Comparison of ENCODE assay signal across 8 mouse cellular contexts in the genomic region with DNA sequence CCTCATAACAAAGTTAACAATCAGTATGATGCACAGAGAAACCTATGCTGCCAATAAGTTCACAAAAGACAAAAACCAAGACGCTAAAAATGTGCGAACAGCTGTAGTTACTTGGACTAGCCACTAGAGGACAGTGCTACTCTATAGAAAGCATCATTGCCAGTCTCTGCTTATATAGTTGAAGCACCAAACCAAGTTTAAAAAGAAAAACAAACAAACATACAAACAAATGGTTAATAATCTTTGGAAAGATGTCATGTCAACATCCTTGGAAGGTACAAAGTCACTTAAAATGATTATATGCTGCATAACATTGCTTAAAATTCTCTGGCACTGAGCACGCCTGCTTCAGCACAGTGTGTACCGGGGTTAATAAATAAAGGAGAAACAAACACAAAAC. TPM values are rescaled to one million over a fixed set of nuclear protein-coding genes. Genes with fewer than 3 reads are reported as not detected.
DNase-seq lines count a peak whose midpoint lies in the region; TF ChIP-seq lines count a peak whose summit lies in the region.

No protein-coding gene starts in this region.

- H3K27me3 ChIP-seq in ES-Bruce4 (ENCODE audit: control insufficient read depth, insufficient read depth, low read length, poor library complexity, severe bottlenecking) = peaks cover 6% of the 10 kb centered on the region; the same call in 1 of the 2 replicates

- no peaks in the 10 kb centered on the region for H3K36me3 ChIP-seq in ES-Bruce4 (ENCODE audit: control insufficient read depth, insufficient read depth, low read length, poor library complexity, severe bottlenecking)

- H3K9ac ChIP-seq in ES-Bruce4 (ENCODE audit: low read depth, poor library complexity, severe bottlenecking) = no peak overlapping the region

- no peaks in the 10 kb centered on the region for H3K9me3 ChIP-seq in ES-Bruce4 (replicated peaks; ENCODE audit: control insufficient read depth, insufficient read depth, low read length, poor library complexity, severe bottlenecking)

- TF ChIP-seq EP300 in ES-Bruce4 (IDR thresholded peaks at IDR 0.05; ENCODE audit: insufficient read depth, low read depth, low read length) = no peak

- H3K4me3 ChIP-seq in ES-Bruce4 (ENCODE audit: low read depth, low read length) = no peak overlapping the region
- H3K4me3 ChIP-seq in cortical plate, adult 2 months (ENCODE audit: insufficient read depth, low read length) = peak overlapping the region; percentile 90

- TF ChIP-seq CTCF in ES-Bruce4 (IDR thresholded peaks at IDR 0.05; ENCODE audit: low read depth, low read length) = peak; percentile 32
- peak; percentile 57 for TF ChIP-seq CTCF in cortical plate, adult 2 months (IDR thresholded peaks at IDR 0.05; ENCODE audit: extremely low read depth, insufficient read depth, low read length)

- peak; percentile 16 for DNase-seq in kidney, adult 9 months
- no peak for DNase-seq in kidney, postnatal 4 days
- peak; percentile 15 for DNase-seq in lung, postnatal 36 days
- no peak for DNase-seq in ovary, postnatal 14 days (ENCODE audit: low spot score)
- DNase-seq in gastrocnemius, adult 8-10 months (ENCODE audit: low spot score in 2 of 2) = no peak
- no peak for DNase-seq in thymus, postnatal 4 days

- no peak for TF ChIP-seq POLR2A in ES-Bruce4 (IDR thresholded peaks at IDR 0.05; ENCODE audit: insufficient read depth, low read length)
- no peak for TF ChIP-seq POLR2A in cortical plate, adult 2 months (IDR thresholded peaks at IDR 0.05; ENCODE audit: extremely low read depth, insufficient read depth, low read length)

- H3K27ac ChIP-seq in ES-Bruce4 (ENCODE audit: insufficient read depth, low read length) = no peak overlapping the region
- no peak overlapping the region for H3K27ac ChIP-seq in cortical plate, adult 2 months (ENCODE audit: insufficient read depth, low read length)

- H3K4me1 ChIP-seq in ES-Bruce4 (ENCODE audit: control insufficient read depth, insufficient read depth, low read length) = no peaks in the 10 kb centered on the region
- peaks cover 1% of the 10 kb centered on the region for H3K4me1 ChIP-seq in cortical plate, adult 2 months (ENCODE audit: control insufficient read depth, insufficient read depth, low read length)

RNA-seq across cellular contexts. Expression of a gene that starts 5.6 kb away (rescaled TPM):
- not detected in 2 replicates for polyA plus RNA-seq in ES-Bruce4 (2011; ENCODE audit: insufficient read depth, insufficient read length, low read depth, missing spikeins)
- polyA plus RNA-seq in cortical plate, adult 2 months (2012; rRNA removed) = 40.9 and 45.1 TPM in 2 replicates
- total RNA-seq in gastrocnemius, adult 8-10 months (2022) = under 1 TPM; 0.10 to 0.99 (median 0.34) TPM

Comparison
In these comparisons a context has a peak if more than half of its experiments do, and no peak if none do; other contexts are left out.
1. DNase-seq: peak in kidney, adult 9 months (single experiment) and lung, postnatal 36 days (single experiment); none in kidney, postnatal 4 days (0 of 2), ovary, postnatal 14 days (single experiment), gastrocnemius, adult 8-10 months (0 of 2) and thymus, postnatal 4 days (single experiment).
2. RNA of a gene that starts 5.6 kb away (polyA plus RNA-seq): 40.9 to 45.1 TPM in cortical plate, adult 2 months; not detected in ES-Bruce4; every median in the first group is over 10 times any median in the second.